Mouse (Mus musculus): ENCODE data around the gene Olfr145.

The Olfr145 gene

GRCm38 (mm10) chr9:37896661-37897060 lies at the start of gene Olfr145:
Gene Olfr145, plus strand, starts transcription at chr9:37896724.
- no peak for DNase-seq (ENCODE audit: extremely low read depth, low read depth)

- DNase-seq (ENCODE audit: extremely low read depth, low read depth), result no peak
Measured at GRCm38 (mm10) chr9:37849267-37849666, 47.3 kb upstream of the Olfr145 start.

- no peak for DNase-seq (ENCODE audit: extremely low read depth, low read depth)
Measured at GRCm38 (mm10) chr9:37853969-37854368, 42.6 kb upstream of the Olfr145 start, which contains the start of gene Olfr877. Gene Olfr877, plus strand, starts transcription at chr9:37854269.

GRCm38 (mm10) chr9:37863325-37863724 lies 33.2 kb upstream of the Olfr145 start:
- DNase-seq (ENCODE audit: extremely low read depth, low read depth), result no peak

DNA sequence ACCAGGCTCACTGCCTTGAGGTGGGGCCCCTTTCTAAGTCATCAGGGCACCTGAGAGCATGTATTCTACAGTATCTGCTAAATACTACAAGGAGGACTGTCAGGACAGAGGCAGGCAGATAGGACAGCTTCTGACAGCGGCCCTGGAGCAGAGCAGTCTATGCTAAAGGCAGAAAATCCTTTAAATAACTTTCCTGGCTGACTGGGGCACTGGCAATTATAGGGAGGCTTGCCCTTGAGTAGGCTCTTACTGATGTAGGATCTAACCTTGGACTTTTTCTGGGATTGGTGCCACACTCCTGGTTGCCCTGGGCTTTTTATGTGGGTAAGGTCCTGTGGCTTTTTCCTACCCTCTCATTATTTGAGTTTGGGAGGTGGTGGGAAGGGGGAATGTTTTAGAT lies 26.3 kb upstream of the Olfr145 start:
- DNase-seq (ENCODE audit: extremely low read depth, low read depth), result no peak

- DNase-seq (ENCODE audit: extremely low read depth, low read depth), result no peak
Measured at GRCm38 (mm10) chr9:37871097-37871496, 25.4 kb upstream of the Olfr145 start.

DNA sequence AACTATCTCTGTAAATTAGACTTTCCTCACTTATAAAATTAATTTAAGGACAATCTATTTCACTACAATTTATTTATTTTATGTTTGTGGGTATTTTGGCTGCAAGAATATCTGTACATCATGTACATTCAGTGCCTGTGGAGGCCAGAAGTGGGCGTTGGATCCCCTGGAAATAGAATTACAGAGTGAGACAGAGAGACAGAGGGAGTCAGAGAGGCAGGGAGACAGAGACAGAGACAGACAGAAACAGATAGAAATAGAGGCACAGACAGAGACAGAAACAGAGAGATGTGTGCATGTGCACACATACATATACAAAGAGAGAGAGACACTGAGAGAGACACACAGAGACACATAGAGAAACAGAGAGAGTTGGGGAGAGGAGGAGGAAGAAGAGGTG lies 25.0 kb upstream of the Olfr145 start:
- no peak for DNase-seq (ENCODE audit: extremely low read depth, low read depth)

DNA sequence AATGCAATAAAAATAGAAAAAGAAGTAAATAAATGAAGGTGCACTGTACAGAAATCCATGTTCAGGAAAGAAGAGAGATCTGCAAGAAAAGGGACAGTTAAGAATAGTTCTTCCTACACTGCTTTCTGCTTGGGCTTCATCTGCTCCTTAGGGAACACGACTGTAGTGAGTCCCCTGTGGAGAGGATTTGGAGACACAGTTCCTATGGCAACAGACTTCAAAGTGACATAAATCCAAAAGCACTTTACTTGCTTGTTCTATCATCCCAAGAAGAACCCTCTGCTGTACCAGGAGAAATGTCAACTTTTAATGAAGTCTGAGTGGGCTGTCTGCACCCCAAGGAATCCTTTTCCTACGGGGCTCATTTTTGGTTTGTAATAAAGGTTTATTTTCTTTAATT lies 5.6 kb upstream of the Olfr145 start:
- no peak for DNase-seq (ENCODE audit: extremely low read depth, low read depth)

GRCm38 (mm10) chr9:37905555-37905954 lies 9.0 kb downstream of the Olfr145 start:
- DNase-seq (ENCODE audit: extremely low read depth, low read depth), result no peak

DNA sequence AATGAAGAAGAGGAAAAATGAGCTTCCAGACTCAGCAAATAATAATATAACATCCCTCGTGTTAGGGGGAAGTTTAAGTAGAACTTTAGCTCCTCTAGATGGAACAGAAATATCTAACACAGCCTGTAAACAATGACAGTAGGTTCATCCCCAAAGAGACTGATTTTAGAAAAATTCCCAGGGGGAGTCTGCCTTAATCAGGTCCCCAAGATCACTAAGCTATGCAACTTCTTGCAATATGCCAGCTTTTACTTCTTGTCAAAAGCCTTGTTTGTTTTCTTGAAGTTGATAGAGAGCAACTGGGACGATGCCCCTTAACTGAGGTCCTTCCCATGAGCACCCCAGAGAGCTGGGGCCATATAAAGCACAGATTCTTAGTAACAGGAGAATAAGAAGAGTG lies 21.0 kb downstream of the Olfr145 start, which contains the start of gene Olfr878:
TSS of gene Olfr878 (plus strand) at position 301 of the 400 bp plus-strand sequence.
- no peak for DNase-seq (ENCODE audit: extremely low read depth, low read depth)

DNA sequence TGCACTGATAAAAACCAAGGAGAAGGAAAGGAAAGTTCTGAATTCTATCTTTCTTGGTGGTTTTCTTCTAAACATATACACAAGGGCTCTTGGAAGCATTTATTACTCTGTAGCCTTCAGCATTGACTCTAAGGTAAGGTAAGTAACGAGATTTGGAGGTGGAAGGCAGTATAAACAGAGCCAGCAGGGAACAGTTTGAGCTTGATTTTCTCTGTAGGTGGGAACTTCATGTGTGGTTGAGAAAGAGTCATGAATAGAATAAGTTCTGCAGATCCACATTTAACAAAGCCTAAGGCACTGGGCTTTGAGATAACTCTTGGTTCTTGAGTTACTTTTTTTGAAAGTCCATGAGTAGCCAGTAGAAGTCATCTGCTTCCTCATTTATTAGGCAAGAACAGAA lies 21.5 kb downstream of the Olfr145 start:
- no peak for DNase-seq (ENCODE audit: extremely low read depth, low read depth)

GRCm38 (mm10) chr9:37924194-37924593 lies 27.7 kb downstream of the Olfr145 start:
- DNase-seq (ENCODE audit: extremely low read depth, low read depth), result no peak

DNA sequence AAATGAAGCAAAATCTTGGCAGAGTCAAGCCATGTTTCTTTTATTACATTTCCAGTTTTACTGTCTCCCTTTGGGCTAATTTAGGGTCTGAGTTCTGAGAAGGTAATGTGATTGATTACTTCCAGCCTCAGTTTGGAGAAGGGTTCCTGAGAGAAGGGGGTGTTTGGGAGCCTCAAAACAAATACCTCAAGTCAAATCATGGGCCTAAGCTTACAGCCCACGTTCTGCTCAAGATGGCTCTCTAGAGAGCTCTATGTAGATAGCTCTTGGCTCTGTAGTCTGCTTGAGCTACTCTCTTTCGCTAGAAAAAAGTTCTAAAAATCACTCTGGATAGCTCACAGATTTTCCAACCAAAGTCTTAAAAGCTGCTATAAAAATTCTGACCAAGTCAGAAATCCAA lies 28.9 kb downstream of the Olfr145 start:
- DNase-seq (ENCODE audit: extremely low read depth, low read depth), result no peak

GRCm38 (mm10) chr9:37926019-37927013 lies 29.8 kb downstream of the Olfr145 start:
- DNase-seq (ENCODE audit: extremely low read depth, low read depth), result no peak

DNA sequence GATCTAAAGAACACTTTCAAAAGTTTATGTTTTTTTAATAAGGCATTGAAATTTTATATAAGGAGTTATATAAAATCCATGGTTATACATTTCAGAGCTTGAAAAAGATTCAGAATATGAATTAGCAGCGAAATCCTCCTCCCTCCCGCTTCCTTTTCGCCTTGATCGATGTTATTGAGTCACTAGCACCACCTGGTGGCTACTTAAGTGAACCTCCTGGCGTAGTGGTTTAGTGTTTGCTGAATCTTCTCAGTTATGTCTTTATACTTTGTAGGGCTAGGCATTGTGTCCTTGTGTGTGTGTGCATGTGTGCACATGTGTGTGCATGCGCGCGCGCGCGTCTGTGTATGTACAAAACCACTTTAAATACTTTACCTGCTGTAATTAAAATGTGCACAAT lies 36.0 kb downstream of the Olfr145 start:
- peak; percentile 28 for DNase-seq (ENCODE audit: extremely low read depth, low read depth)

- DNase-seq (ENCODE audit: extremely low read depth, low read depth), result no peak
Measured at GRCm38 (mm10) chr9:37934146-37934545, 37.6 kb downstream of the Olfr145 start.

GRCm38 (mm10) chr9:37941167-37941566 lies 44.6 kb downstream of the Olfr145 start:
- no peak for DNase-seq (ENCODE audit: extremely low read depth, low read depth)

All from MEL-GATA-1-ER (cell line).